Mouse (Mus musculus) thymus, postnatal 36 days (tissue): ENCODE data around the gene Prkg1.
"Not testable (repeated sequence)": the region's sequence is repeated elsewhere in the genome, so short reads cannot be mapped to it uniquely, and the experiment has no call there.

ENCODE experiments used
- DNase-seq, 2 experiments: peaks; one replicate each; pipeline ENCODE4 v3.0.0; 2022; ENCODE audit warnings: mixed read lengths in 2 of 2

The Prkg1 gene

DNA sequence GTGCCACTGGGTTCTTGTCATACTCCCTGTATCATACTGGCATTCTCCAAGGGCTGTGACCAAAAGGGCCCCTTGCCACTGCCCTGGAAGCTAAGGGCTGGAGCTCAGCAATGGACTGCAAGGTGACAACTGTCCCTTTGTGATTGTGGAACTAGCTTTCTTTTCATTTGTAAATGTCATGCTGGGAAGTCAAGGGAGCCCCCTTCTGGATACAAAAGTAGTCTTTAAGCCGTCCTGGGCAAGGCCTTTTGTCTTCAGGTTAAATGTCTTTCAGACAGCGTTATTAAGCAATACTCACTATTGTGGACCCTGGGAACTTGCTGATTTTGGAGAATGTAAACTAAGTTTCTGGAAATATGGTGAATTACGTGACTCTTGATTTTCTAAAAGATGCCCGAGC, 1211.1 kb downstream of the Prkg1 start:
- no peak for DNase-seq

DNA sequence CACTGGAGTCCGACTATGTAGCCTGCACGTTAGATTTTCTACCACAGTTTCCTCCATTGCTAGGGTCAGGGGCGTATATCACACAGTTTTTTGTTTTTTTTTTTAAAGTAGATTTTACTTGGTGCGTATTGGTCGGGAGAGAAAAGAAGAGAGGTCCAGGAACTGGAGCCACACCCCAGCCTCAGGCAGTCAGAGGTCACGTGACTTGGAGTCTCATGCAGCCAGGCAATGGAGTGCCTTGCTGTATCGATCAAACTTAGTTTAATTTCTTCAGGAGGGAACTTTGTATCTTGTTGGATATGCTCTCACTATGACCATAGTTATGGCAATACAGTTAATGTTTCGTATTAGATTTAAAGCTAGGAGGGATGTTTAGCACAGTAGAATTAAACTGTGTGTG, 1212.6 kb downstream of the Prkg1 start:
- DNase-seq = peak in 1 of 2 experiments; percentile 5

DNA sequence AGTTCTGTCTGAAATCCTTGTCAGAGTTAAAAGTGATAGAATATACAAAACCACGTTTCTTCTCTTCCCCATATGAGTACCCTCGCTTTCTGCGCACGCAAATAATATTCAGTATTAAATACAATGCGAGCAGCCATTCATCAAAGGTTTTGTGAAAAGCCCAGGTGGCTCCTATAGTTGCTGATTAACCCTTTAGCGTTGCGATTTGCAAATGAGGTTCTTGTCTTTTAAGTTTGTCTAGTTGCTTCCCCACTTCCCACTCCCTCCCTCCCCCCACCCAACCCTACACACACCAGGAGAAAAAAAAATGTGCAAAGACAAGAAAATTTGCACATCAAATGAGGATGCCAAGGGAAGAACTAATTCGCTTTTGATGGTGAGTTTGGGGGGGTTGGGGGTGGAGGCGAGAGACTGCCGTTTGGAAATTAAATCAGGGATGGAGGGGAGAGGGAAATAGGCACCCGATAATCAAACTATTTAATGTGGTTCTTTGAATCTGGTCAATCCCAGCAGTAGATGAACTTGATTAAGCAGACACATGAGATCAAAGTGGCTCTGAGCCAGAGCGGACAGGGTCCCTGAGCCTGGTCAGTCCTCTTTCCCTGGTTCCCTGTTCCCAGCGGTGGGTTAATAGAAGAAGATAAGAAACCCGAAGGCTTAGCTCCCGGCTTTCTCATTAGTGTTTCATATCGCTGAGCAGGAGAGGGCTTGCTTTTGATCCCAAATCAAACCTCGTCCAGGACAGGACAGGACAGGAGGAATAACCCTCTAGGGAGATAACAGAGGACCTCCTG, 1214.8 kb downstream of the Prkg1 start:
- no peak for DNase-seq

DNA sequence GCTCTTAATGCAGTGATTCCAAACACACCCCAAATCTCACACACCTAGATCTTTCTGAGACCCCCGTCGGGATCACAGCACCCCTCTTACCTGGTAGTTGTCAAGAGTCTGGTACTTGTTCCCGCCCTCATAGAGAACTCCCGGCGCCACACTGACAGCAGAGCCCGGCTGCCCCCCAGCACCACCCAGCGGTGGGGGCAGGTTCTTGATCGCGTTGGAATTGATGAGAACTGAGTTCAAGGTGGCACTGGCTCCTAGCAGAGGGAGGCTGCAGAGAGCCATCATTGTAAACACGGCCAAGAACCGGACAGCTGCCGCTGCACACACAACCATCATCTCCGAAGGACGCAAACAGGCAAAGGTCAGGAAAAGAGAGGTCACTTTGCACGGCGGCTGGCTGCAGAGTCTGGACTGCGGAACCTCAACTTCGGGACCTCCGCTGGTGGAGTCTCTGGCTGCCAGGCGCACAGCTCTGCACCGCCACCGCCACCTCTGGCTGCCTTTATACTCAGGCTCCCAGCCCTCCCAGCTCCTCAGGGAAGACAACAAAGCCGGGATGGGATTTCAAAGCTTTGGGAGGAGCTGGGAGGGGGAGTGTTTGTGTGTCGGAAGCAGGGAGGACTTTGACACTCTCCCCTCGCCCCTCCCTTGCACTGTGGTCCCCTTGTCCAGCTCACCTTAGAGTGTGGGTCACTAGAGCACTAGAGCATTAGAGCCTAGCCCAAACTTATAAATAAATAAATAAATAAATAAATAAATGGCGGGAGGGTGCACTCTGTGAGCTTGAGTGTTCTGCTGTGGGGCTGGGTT, 1215.6 kb downstream of the Prkg1 start, which contains the start of gene Dkk1:
TSS of gene Dkk1 (minus strand) at position 622 of the 810 bp plus-strand sequence.
- peak; percentile 3 for DNase-seq

DNA sequence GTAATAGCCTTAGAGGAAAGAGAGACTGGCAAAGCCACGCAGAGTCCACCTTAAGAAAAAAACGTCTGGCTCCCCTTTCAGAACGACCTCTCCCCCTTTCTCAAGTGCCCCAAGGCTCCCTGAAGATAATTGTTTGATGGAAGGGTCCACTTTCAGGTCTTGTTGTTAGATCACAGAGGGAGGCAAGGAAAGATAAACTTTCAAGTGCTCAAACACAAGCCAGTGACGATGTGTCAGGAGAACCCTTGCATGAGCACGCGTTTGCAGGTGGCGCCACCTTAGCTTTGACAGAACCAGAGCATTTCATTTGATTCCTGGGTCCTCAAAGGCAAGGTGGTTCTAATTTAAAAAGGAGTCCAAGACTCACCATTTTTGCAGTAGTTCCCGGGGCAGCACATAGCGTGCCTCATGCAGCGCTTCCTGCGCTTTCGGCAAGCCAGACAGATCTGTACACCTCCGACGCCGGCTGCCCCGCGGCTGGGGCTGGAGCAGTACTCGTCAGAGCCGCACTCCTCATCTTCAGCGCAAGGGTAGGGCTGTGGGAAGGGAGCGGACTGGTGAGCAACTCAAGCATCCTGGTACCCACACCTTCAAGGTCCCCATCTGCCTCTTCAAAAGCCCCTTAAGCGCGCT, 1216.3 kb downstream of the Prkg1 start:
- DNase-seq = peak in 1 of 2 experiments; percentile 2

DNA sequence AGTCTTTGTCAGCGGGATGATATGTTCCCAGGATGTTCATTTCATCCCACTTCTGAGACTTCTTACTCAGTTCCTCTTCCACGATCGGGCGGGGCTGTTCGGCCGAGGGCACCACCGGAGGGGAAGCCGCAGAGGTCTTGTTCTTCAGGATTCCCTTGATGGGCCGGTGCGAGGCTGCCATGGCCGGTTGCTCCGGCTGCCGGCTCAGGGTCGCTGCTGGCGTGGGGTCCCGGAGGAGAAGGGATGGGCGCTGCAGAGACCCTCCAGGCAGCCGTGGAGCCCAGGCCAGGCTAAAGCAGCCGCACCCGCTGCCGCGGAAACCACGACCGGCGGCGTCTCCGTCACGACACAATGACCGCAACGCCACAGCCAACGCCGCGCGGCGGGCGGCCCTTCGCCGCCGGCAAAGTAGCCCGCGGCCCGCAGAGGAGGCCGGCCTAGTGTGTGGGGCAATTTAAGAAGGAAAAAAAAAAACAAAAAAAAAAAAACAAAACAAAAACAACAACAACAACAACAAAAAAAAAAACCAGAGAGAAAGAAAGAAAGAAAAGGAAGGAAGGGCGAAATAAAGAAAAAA, 1225.4 kb downstream of the Prkg1 start:
- DNase-seq = not testable (repeated sequence)

DNA sequence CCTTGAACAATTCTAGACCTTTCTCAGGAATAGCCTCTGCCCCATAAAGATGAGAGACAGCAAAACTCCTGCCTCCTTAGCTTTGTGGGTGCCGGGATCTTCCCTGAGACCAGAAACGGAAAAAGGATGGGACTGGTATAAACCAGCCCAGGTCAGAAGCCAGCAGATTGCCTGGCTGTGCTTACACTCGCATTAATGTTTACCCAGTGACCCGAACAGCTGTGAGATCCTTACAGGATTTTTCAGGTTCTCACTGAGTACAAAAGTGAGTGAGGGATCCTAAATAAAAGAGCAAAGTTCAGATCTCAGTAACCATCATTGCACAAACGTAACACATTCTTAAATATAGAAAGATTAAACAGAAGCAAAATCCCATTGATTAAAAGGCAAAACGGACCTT, 1248.1 kb downstream of the Prkg1 start:
- no peak for DNase-seq
